Mouse (Mus musculus): ENCODE data around the gene Dhrs7c. TPM values are rescaled to one million over a fixed set of nuclear protein-coding genes. Genes with fewer than 3 reads are reported as not detected.

The Dhrs7c gene
- polyA plus RNA-seq (2015; fragmentation: Illumina TruSeq; extraction: RNeasy Lipid Tissue Mini Kit (QIAGEN cat#74804); ENCODE audit: insufficient read depth, low read depth, low replicate concordance) = not detected

DNA sequence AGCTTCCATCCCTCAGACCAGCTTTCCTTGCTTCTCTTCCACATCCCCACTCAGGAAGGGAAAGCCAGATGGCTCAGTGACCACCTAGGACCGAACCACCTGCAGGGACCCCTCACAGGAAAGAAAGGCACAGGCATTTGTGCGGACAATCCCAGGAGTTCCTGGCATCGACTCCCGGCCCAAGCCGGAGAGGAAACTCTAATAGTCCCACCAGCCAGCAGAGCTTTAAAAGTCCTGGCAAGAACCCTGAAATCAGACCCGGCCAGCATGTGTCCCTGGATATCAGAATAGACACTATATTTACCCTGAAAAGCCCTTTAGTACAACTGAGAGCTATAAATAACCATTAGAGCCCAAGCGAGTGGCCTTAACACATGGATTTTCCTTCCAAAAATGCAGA is at the start of gene Dhrs7c:
Dhrs7c (plus strand) TSS at position 257 of the 400 bp plus-strand sequence.

GRCm38 (mm10) chr11:67771053-67771452 is 26.9 kb upstream of the Dhrs7c start, which contains the start of gene Glp2r:
Gene Glp2r, minus strand, starts transcription at chr11:67771153.

DNA sequence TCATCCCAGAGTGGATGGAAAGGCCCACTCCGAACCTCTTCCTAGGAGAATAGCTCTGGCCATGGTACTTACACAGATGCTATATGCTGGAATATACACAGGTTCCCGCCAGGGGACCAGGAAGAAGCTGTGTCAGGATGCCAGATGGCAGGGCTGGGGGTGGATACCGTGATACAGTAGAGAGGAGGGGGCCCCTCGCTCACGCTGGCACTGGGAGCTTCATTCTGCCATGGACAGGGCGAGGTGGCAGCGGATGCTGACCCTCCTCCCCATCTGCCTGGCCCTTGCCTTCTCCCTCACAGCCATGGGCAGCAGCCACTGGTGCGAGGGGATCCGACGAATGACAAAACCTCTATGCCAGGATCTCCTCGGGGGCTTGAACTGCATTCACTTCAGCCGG is 23.6 kb upstream of the Dhrs7c start, which contains the start of gene Gsg1l2:
Gsg1l2 (plus strand) TSS at position 230 of the 400 bp plus-strand sequence.

Other genes starting within 250 kb of the Dhrs7c start
- not detected for gene Rcvrn, start 102.9 kb upstream of the Dhrs7c start, polyA plus RNA-seq (2015; fragmentation: Illumina TruSeq; extraction: RNeasy Lipid Tissue Mini Kit (QIAGEN cat#74804); ENCODE audit: insufficient read depth, low read depth, low replicate concordance)
- not detected for gene Glp2r, start 27.0 kb upstream of the Dhrs7c start, polyA plus RNA-seq (2015; fragmentation: Illumina TruSeq; extraction: RNeasy Lipid Tissue Mini Kit (QIAGEN cat#74804); ENCODE audit: insufficient read depth, low read depth, low replicate concordance)
- not detected for gene Gsg1l2, start 23.6 kb upstream of the Dhrs7c start, polyA plus RNA-seq (2015; fragmentation: Illumina TruSeq; extraction: RNeasy Lipid Tissue Mini Kit (QIAGEN cat#74804); ENCODE audit: insufficient read depth, low read depth, low replicate concordance)
- 3.3 TPM for gene Usp43, start 124.0 kb downstream of the Dhrs7c start, polyA plus RNA-seq (2015; fragmentation: Illumina TruSeq; extraction: RNeasy Lipid Tissue Mini Kit (QIAGEN cat#74804); ENCODE audit: insufficient read depth, low read depth, low replicate concordance)
- gene Cfap52, start 167.5 kb downstream of the Dhrs7c start, polyA plus RNA-seq (2015; fragmentation: Illumina TruSeq; extraction: RNeasy Lipid Tissue Mini Kit (QIAGEN cat#74804); ENCODE audit: insufficient read depth, low read depth, low replicate concordance) = not detected
- gene Stx8, start 168.0 kb downstream of the Dhrs7c start, polyA plus RNA-seq (2015; fragmentation: Illumina TruSeq; extraction: RNeasy Lipid Tissue Mini Kit (QIAGEN cat#74804); ENCODE audit: insufficient read depth, low read depth, low replicate concordance) = 12.0 TPM